Mouse (Mus musculus) activated CD4-positive, CD25-positive, alpha-beta regulatory T cell, adult 4 months (primary cell): ENCODE data around the gene D130043K22Rik. TPM values are rescaled to one million over a fixed set of nuclear protein-coding genes. Genes with fewer than 3 reads are reported as not detected.
A peak's percentile ranks its signal among the peaks of the same experiment; 100 is the strongest.

Experiments
- ATAC-seq: one replicate; pipeline ENCODE4 v1.8.0; 2017
- polyA plus RNA-seq, 2 experiments: library from polyadenylated mRNA; unstranded; fragments of 100-300 nt; shearing (Covaris generic); gene quantifications; one replicate each; pipeline ENCODE4 v1.2.1; 2017

Gene D130043K22Rik
- polyA plus RNA-seq: under 1 TPM; 0.24 to 0.25 TPM

GRCm38 (mm10) chr13:24844983-24845955, at the start of gene D130043K22Rik:
TSS of gene D130043K22Rik (plus strand) at chr13:24845135.
- no peak for ATAC-seq

GRCm38 (mm10) chr13:24798686-24799085, 46.2 kb upstream of the D130043K22Rik start:
- ATAC-seq: no peak

GRCm38 (mm10) chr13:24799378-24799777, 45.6 kb upstream of the D130043K22Rik start:
- ATAC-seq: no peak

GRCm38 (mm10) chr13:24799925-24800673, 44.8 kb upstream of the D130043K22Rik start:
- ATAC-seq: no peak

- ATAC-seq: peak; percentile 91
Measured at GRCm38 (mm10) chr13:24800674-24801307, 44.1 kb upstream of the D130043K22Rik start.

- ATAC-seq: peak; percentile 35
Measured at GRCm38 (mm10) chr13:24801308-24801921, 43.5 kb upstream of the D130043K22Rik start, which contains the start of gene BC005537. TSS of gene BC005537 (plus strand) at chr13:24801657.

GRCm38 (mm10) chr13:24802131-24802691, 42.7 kb upstream of the D130043K22Rik start:
- ATAC-seq: no peak

GRCm38 (mm10) chr13:24803196-24803595, 41.7 kb upstream of the D130043K22Rik start:
- ATAC-seq: no peak

GRCm38 (mm10) chr13:24806079-24806478, 38.9 kb upstream of the D130043K22Rik start:
- no peak for ATAC-seq

GRCm38 (mm10) chr13:24812521-24812920, 32.4 kb upstream of the D130043K22Rik start:
- no peak for ATAC-seq

- no peak for ATAC-seq
Measured at GRCm38 (mm10) chr13:24814616-24815015, 30.3 kb upstream of the D130043K22Rik start.

GRCm38 (mm10) chr13:24816125-24817092, 28.5 kb upstream of the D130043K22Rik start:
- ATAC-seq: no peak

- ATAC-seq: no peak
Measured at GRCm38 (mm10) chr13:24819931-24820330, 25.0 kb upstream of the D130043K22Rik start.

GRCm38 (mm10) chr13:24822663-24823343, 22.1 kb upstream of the D130043K22Rik start:
- no peak for ATAC-seq

GRCm38 (mm10) chr13:24824647-24825046, 20.3 kb upstream of the D130043K22Rik start:
- ATAC-seq: no peak

- ATAC-seq: no peak
Measured at GRCm38 (mm10) chr13:24825587-24825986, 19.3 kb upstream of the D130043K22Rik start.

GRCm38 (mm10) chr13:24826116-24826515, 18.8 kb upstream of the D130043K22Rik start:
- no peak for ATAC-seq

GRCm38 (mm10) chr13:24830756-24831352, 14.1 kb upstream of the D130043K22Rik start:
- ATAC-seq: peak; percentile 12

GRCm38 (mm10) chr13:24831353-24832130, 13.4 kb upstream of the D130043K22Rik start, which contains the start of the genes Acot13 and Tdp2:
TSS of gene Acot13 (minus strand) at chr13:24831540.
TSS of gene Tdp2 (plus strand) at chr13:24831679.
- ATAC-seq: peak; percentile 96
